Comparison of ENCODE assay signal across 16 mouse cellular contexts in genomic region chr3:146978272-146978671, GRCm38 (mm10).
"Had no signal": no experiment of that assay in that cellular context is flagged by ENCODE, and none has a peak within 500 bp of the region (broad histone marks: within the 10 kb centered on the region; RNA-seq: fewer than 3 reads in every experiment).

No protein-coding gene starts in this region.

- H3K9ac ChIP-seq: neural tube, embryonic 12.5 days; neural tube, embryonic 13.5 days; neural tube, embryonic 15.5 days; stomach, embryonic 15.5 days had no signal

- H3K4me3 ChIP-seq: neural tube, embryonic 12.5 days; neural tube, embryonic 13.5 days; neural tube, embryonic 15.5 days; stomach, embryonic 15.5 days had no signal

- H3K27ac ChIP-seq: neural tube, embryonic 12.5 days; neural tube, embryonic 13.5 days; neural tube, embryonic 15.5 days; stomach, embryonic 15.5 days; stomach, postnatal 0 days had no signal

- H3K36me3 ChIP-seq: neural tube, embryonic 12.5 days; stomach, embryonic 15.5 days had no signal

- H3K27me3 ChIP-seq: neural tube, embryonic 12.5 days; neural tube, embryonic 13.5 days; neural tube, embryonic 15.5 days; stomach, embryonic 15.5 days had no signal

- H3K4me1 ChIP-seq: neural tube, embryonic 12.5 days; neural tube, embryonic 15.5 days; stomach, embryonic 15.5 days had no signal

- DNase-seq: right cerebral cortex, adult 18-20 months; right cerebral cortex, postnatal 14 days; right cerebral cortex, postnatal 25 days; right cerebral cortex, postnatal 4 days; spleen, adult 18-20 months; thymus, adult 18-20 months; thymus, adult 2 months; thymus, postnatal 14 days; thymus, postnatal 25 days; thymus, postnatal 36 days; thymus, postnatal 4 days had no signal

- H3K4me2 ChIP-seq: neural tube, embryonic 12.5 days; neural tube, embryonic 13.5 days; neural tube, embryonic 15.5 days; stomach, embryonic 15.5 days had no signal

- H3K9me3 ChIP-seq: neural tube, embryonic 12.5 days; neural tube, embryonic 13.5 days; neural tube, embryonic 15.5 days; stomach, embryonic 15.5 days had no signal
